Mouse (Mus musculus) hindbrain, embryonic 14.5 days (tissue): ENCODE results near the gene Gucy2c. TPM values are rescaled to one million over a fixed set of nuclear protein-coding genes. Genes with fewer than 3 reads are reported as not detected.
A peak's percentile ranks its signal among the peaks of the same experiment; 100 is the strongest.

Experiments
- ATAC-seq: fragments of 200-750 bp; cut with Nextera tagmentation; 2 replicates; pipeline ENCODE4 v1.8.0; 2017; ENCODE audit warnings: moderate number of reproducible peaks, mild to moderate bottlenecking, moderate TSS enrichment, moderate library complexity; ENCODE audit not compliant: low FRiP score
- DNase-seq: peaks from one replicate; pipeline ENCODE4 v3.0.0-alpha.2; 2015; ENCODE audit warnings: low spot score
- H3K27ac ChIP-seq: fragments of 300-500 bp; sonication (generic); 2 replicates; pipeline ENCODE4 v1.5.1; 2014; ENCODE audit warnings: mild to moderate bottlenecking, moderate library complexity
- H3K27me3 ChIP-seq: fragments of 300-500 bp; sonication (generic); 2 replicates; pipeline ENCODE4 v1.6.1; 2014; ENCODE audit warnings: mild to moderate bottlenecking, low read length, mixed read lengths; ENCODE audit not compliant: control insufficient read depth, insufficient read depth
- H3K36me3 ChIP-seq: fragments of 300-500 bp; sonication (generic); replicated peaks from 2 replicates; pipeline ENCODE4 v1.6.1; 2014; ENCODE audit not compliant: control insufficient read depth, insufficient read depth
- H3K4me1 ChIP-seq: fragments of 300-500 bp; sonication (generic); replicated peaks from 2 replicates; pipeline ENCODE4 v1.6.1; 2014; ENCODE audit warnings: antibody characterized with exemption, low read length, mixed read lengths; ENCODE audit not compliant: control insufficient read depth, insufficient read depth
- H3K4me2 ChIP-seq: fragments of 300-500 bp; sonication (generic); replicated peaks from 2 replicates; pipeline ENCODE4 v1.6.1; 2014; ENCODE audit warnings: mild to moderate bottlenecking, moderate library complexity
- H3K4me3 ChIP-seq: fragments of 300-500 bp; sonication (generic); replicated peaks from 2 replicates; pipeline ENCODE4 v1.5.1; 2014; ENCODE audit warnings: mild to moderate bottlenecking, low read length
- H3K9ac ChIP-seq: fragments of 300-500 bp; sonication (generic); 2 replicates; pipeline ENCODE4 v1.6.1; 2014
- H3K9me3 ChIP-seq: fragments of 300-500 bp; sonication (generic); 2 replicates; pipeline ENCODE4 v1.6.1; 2016; ENCODE audit warnings: low read length; ENCODE audit not compliant: control insufficient read depth
- WGBS: fragments of 180-500 bp; shearing (Covaris S2); extraction: QIAGEN DNeasy Blood & Tissue Kit; methylation state at CpG from one replicate; pipeline ENCODE4 v1.1.7; 2014; 5-methylcytosine and 5-hydroxymethylcytosine counted together
- polyA plus RNA-seq: library from polyadenylated mRNA; unstranded; fragments of >200 nt; fragmentation: Nextera tagmentation; extraction: Ambion mirVana; gene quantifications from 2 replicates; pipeline ENCODE4 v1.2.1, GENCODE M21; 2014

The Gucy2c gene
- polyA plus RNA-seq, 1 experiment from 2014 or later, result 0.05 TPM

DNA sequence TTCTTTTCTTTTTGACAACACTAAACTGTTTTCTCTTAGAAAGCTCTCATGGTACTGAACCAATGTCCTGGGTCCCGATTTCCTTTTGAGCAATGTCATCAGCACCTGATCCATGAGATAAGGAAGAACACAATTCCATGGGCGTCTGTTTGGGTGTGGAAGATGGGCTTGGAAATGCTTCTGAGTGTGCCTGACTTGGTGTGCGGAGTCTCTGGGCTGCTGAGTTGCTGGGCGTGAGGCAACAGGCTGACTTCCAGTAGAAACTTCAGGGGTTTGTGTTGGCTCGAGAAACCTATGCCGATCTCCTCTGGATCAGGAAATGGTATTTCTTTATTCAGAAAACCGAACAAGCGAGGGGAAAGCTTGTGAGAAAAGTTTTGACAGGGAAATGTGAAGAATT is 12.4 kb downstream of the Gucy2c start:
- ATAC-seq (no peak), DNase-seq (no peak)
- H3K27me3 ChIP-seq, result no peaks in the 10 kb centered on the region
- no peaks in the 10 kb centered on the region for H3K9me3 ChIP-seq
- no peaks in the 10 kb centered on the region for H3K36me3 ChIP-seq
- no peak overlapping the region for H3K4me3 ChIP-seq
- no peak overlapping the region for H3K27ac ChIP-seq
- no peaks in the 10 kb centered on the region for H3K4me1 ChIP-seq
- H3K9ac ChIP-seq, result no peak overlapping the region
- 92% methylated on average over 8 of the region's 8 CpGs for WGBS
- H3K4me2 ChIP-seq, result no peak overlapping the region

GRCm38 (mm10) chr6:136763912-136764311 is 17.7 kb downstream of the Gucy2c start:
- ATAC-seq (no peak), DNase-seq (no peak)
- Histone ChIP-seq H3K27me3 (no peaks in the 10 kb centered on the region), H3K9me3 (no peaks in the 10 kb centered on the region), H3K9ac (no peak overlapping the region), H3K4me2 (no peak overlapping the region), H3K36me3 (no peaks in the 10 kb centered on the region), H3K4me1 (no peaks in the 10 kb centered on the region), H3K27ac (no peak overlapping the region), H3K4me3 (no peak overlapping the region)
- WGBS, result 75% methylated on average over 1 of the region's 1 CpGs

DNA sequence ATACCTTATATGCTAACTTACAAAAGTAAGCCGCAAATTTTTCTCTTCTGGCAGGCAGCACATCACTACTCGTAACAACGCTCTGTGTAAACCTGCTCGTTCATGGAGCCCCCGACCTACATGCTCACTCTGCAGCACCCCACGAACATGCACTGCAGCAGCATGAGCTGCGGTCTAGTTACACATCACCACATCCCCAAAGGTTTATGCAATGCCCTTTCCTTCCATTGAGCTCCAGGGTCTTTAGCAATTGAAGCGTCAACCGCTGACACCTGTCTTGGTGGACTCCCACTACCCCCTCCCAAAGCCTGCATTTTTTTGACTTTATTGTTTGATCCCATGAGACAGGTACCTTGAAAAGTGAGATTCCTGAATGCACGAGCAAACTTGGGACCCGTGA is 31.0 kb downstream of the Gucy2c start:
- Histone ChIP-seq H3K9ac (no peak overlapping the region), H3K9me3 (no peaks in the 10 kb centered on the region), H3K27ac (no peak overlapping the region), H3K36me3 (no peaks in the 10 kb centered on the region), H3K4me1 (no peaks in the 10 kb centered on the region), H3K27me3 (no peaks in the 10 kb centered on the region), H3K4me3 (no peak overlapping the region), H3K4me2 (no peak overlapping the region)
- no peak for ATAC-seq
- 91% methylated on average over 11 of the region's 11 CpGs for WGBS
- DNase-seq, result no peak

GRCm38 (mm10) chr6:136745586-136745985 is 36.0 kb downstream of the Gucy2c start:
- no peak for ATAC-seq
- 84% methylated on average over 5 of the region's 5 CpGs for WGBS
- no peak overlapping the region for H3K27ac ChIP-seq
- H3K9ac ChIP-seq, result no peak overlapping the region
- DNase-seq, result no peak
- H3K27me3 ChIP-seq, result no peaks in the 10 kb centered on the region
- H3K4me2 ChIP-seq, result no peak overlapping the region
- no peaks in the 10 kb centered on the region for H3K36me3 ChIP-seq
- 0 out of 2 replicates have a peak, but pooled peaks cover 3% of the 10 kb centered on the region for H3K4me1 ChIP-seq
- H3K4me3 ChIP-seq, result no peak overlapping the region
- no peaks in the 10 kb centered on the region for H3K9me3 ChIP-seq

- Histone ChIP-seq H3K4me2 (no peak overlapping the region), H3K27me3 (no peaks in the 10 kb centered on the region), H3K36me3 (no peaks in the 10 kb centered on the region), H3K4me1 (0 out of 2 replicates have a peak, but pooled peaks cover 3% of the 10 kb centered on the region), H3K4me3 (no peak overlapping the region), H3K9me3 (no peaks in the 10 kb centered on the region), H3K9ac (no peak overlapping the region), H3K27ac (no peak overlapping the region)
- no peak for DNase-seq
- ATAC-seq, result no peak
- 83% methylated on average over 7 of the region's 7 CpGs for WGBS
Observed at GRCm38 (mm10) chr6:136743729-136744128, 37.8 kb downstream of the Gucy2c start.

GRCm38 (mm10) chr6:136742352-136743118 is 39.0 kb downstream of the Gucy2c start:
- Histone ChIP-seq H3K4me3 (no peak overlapping the region), H3K9me3 (no peaks in the 10 kb centered on the region), H3K9ac (no peak overlapping the region), H3K36me3 (no peaks in the 10 kb centered on the region), H3K27ac (no peak overlapping the region), H3K4me2 (no peak overlapping the region), H3K4me1 (0 out of 2 replicates have a peak, but pooled peaks cover 3% of the 10 kb centered on the region), H3K27me3 (no peaks in the 10 kb centered on the region)
- peak; percentile 80 for ATAC-seq
- WGBS, result 48% methylated on average over 10 of the region's 10 CpGs
- DNase-seq, result peak; percentile 97

DNA sequence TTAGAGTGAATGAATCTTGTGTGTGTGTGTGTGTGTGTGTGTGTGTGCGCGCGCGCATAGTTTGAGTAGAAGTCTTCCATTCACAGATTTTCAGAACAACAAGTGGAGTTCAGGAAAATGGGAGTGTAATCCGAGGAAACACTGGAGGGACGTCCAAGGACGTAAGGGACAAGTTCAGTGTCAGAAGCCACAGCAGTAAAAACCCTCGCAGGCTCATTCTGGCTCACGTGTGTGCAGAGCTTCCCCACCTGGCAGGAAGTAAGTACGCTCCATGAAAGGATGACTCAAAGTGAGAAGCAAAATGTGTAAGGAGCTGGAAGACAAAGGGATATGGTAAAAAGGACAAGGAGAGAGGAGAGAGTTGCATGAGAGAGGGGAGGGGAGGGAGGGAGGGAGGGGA is 40.3 kb downstream of the Gucy2c start:
- 0 out of 2 replicates have a peak, but pooled peaks cover 3% of the 10 kb centered on the region for H3K4me1 ChIP-seq
- H3K4me2 ChIP-seq, result no peak overlapping the region
- no peaks in the 10 kb centered on the region for H3K27me3 ChIP-seq
- H3K9ac ChIP-seq, result no peak overlapping the region
- DNase-seq (no peak), ATAC-seq (no peak)
- WGBS, result 89% methylated on average over 10 of the region's 10 CpGs
- no peak overlapping the region for H3K4me3 ChIP-seq
- H3K36me3 ChIP-seq, result no peaks in the 10 kb centered on the region
- no peak overlapping the region for H3K27ac ChIP-seq
- no peaks in the 10 kb centered on the region for H3K9me3 ChIP-seq

DNA sequence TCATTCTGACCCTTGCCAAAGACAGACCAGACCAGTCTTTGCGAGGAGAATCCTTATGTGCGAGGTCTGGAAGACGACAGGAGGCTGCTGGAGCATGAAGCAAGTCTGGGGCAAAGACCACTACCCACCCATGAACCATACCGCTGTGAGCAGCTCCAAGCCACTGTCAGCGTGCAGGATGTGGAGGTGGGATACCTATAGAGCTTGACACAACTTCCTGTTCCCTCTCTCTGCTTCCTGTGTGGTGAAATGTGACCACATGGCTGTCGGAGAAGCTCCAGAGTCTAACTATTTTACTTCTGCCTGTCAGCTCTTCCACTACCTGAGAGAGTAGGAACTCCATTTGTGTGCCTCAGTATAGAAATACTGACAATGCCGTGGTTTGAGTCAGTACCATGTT is 45.8 kb downstream of the Gucy2c start:
- no peaks in the 10 kb centered on the region for H3K36me3 ChIP-seq
- no peaks in the 10 kb centered on the region for H3K4me1 ChIP-seq
- no peak overlapping the region for H3K4me3 ChIP-seq
- H3K9me3 ChIP-seq, result no peaks in the 10 kb centered on the region
- ATAC-seq, result no peak
- no peak overlapping the region for H3K27ac ChIP-seq
- H3K27me3 ChIP-seq, result no peaks in the 10 kb centered on the region
- DNase-seq, result no peak
- WGBS, result 89% methylated on average over 7 of the region's 7 CpGs
- no peak overlapping the region for H3K9ac ChIP-seq
- no peak overlapping the region for H3K4me2 ChIP-seq

- no peaks in the 10 kb centered on the region for H3K9me3 ChIP-seq
- no peak overlapping the region for H3K4me2 ChIP-seq
- ATAC-seq (no peak), DNase-seq (no peak)
- no peak overlapping the region for H3K4me3 ChIP-seq
- no peak overlapping the region for H3K9ac ChIP-seq
- H3K36me3 ChIP-seq, result no peaks in the 10 kb centered on the region
- H3K27ac ChIP-seq, result no peak overlapping the region
- H3K4me1 ChIP-seq, result no peaks in the 10 kb centered on the region
- H3K27me3 ChIP-seq, result no peaks in the 10 kb centered on the region
- 92% methylated on average over 14 of the region's 14 CpGs for WGBS
Observed at GRCm38 (mm10) chr6:136728144-136728543, 53.4 kb downstream of the Gucy2c start.

GRCm38 (mm10) chr6:136723171-136723570 is 58.4 kb downstream of the Gucy2c start:
- Histone ChIP-seq H3K36me3 (no peaks in the 10 kb centered on the region), H3K9me3 (no peaks in the 10 kb centered on the region), H3K4me3 (no peak overlapping the region), H3K4me1 (no peaks in the 10 kb centered on the region), H3K4me2 (no peak overlapping the region), H3K27me3 (no peaks in the 10 kb centered on the region), H3K27ac (no peak overlapping the region), H3K9ac (no peak overlapping the region)
- ATAC-seq, result no peak
- 85% methylated on average over 3 of the region's 3 CpGs for WGBS
- DNase-seq, result no peak
